Mouse (Mus musculus) kidney, postnatal 0 days (tissue): ENCODE data around the gene Psmc3ip. TPM values are rescaled to one million over a fixed set of nuclear protein-coding genes. Genes with fewer than 3 reads are reported as not detected.

Source experiments
- ATAC-seq: fragments of 200-750 bp; cut with Nextera tagmentation; replicated peaks from 2 replicates; pipeline ENCODE4 v1.8.0; 2017; ENCODE audit warnings: low read depth, moderate number of reproducible peaks, moderate TSS enrichment, moderate library complexity; ENCODE audit not compliant: low FRiP score
- DNase-seq: peaks from one replicate; pipeline ENCODE4 v3.0.0-alpha.2; 2016; ENCODE audit warnings: low spot score
- H3K27ac ChIP-seq: fragments of 300-500 bp; sonication (generic); 2 replicates; pipeline ENCODE4 v1.5.1; 2014; ENCODE audit warnings: mild to moderate bottlenecking
- H3K27me3 ChIP-seq: fragments of 300-500 bp; sonication (generic); 2 replicates; pipeline ENCODE4 v1.6.1; 2014; ENCODE audit warnings: low read length, mixed read lengths; ENCODE audit not compliant: insufficient read depth
- H3K36me3 ChIP-seq: fragments of 300-500 bp; sonication (generic); 2 replicates; pipeline ENCODE4 v1.6.1; 2014; ENCODE audit warnings: low read length, mixed read lengths; ENCODE audit not compliant: insufficient read depth
- H3K4me1 ChIP-seq: fragments of 300-500 bp; sonication (generic); replicated peaks from 2 replicates; pipeline ENCODE4 v1.6.1; 2014; ENCODE audit warnings: antibody characterized with exemption, low read length, mixed read lengths; ENCODE audit not compliant: insufficient read depth
- H3K4me2 ChIP-seq: fragments of 300-500 bp; sonication (generic); 2 replicates; pipeline ENCODE4 v1.6.1; 2014; ENCODE audit warnings: mild to moderate bottlenecking, low read length, moderate library complexity, mixed read lengths
- H3K4me3 ChIP-seq: fragments of 300-500 bp; sonication (generic); replicated peaks from 2 replicates; pipeline ENCODE4 v1.5.1; 2014; ENCODE audit warnings: low read depth, low read length
- H3K9ac ChIP-seq: fragments of 300-500 bp; sonication (generic); 2 replicates; pipeline ENCODE4 v1.6.1; 2014; ENCODE audit warnings: low read depth, low read length
- H3K9me3 ChIP-seq: fragments of 300-500 bp; sonication (generic); replicated peaks from 2 replicates; pipeline ENCODE4 v1.6.1; 2016; ENCODE audit warnings: low read length, inconsistent platforms, mixed read lengths
- CTCF ChIP-seq: IDR thresholded peaks from 2 replicates; pipeline ENCODE4 v1.5.1; 2016; ENCODE audit warnings: antibody characterized with exemption, low read depth, mild to moderate bottlenecking, moderate library complexity
- WGBS: fragments of 180-500 bp; shearing (Covaris S2); extraction: QIAGEN DNeasy Blood & Tissue Kit; methylation state at CpG from one replicate; pipeline ENCODE4 v1.1.7; 2014; 5-methylcytosine and 5-hydroxymethylcytosine counted together
- polyA plus RNA-seq: library from polyadenylated mRNA; unstranded; fragments of >200 nt; fragmentation: Nextera tagmentation; extraction: Ambion mirVana; gene quantifications from 2 replicates; pipeline ENCODE4 v1.2.1, GENCODE M21; 2015

Gene Psmc3ip
- polyA plus RNA-seq, 1 experiment from 2014 or later, result 23.2 TPM

GRCm38 (mm10) chr11:101082208-101083082, 12.8 kb downstream of the Psmc3ip start, which contains the start of gene Coasy:
Gene Coasy, plus strand, starts transcription at chr11:101082565.
- H3K9ac ChIP-seq, result peak within 1 kb of the TSS; percentile 83
- peak within 1 kb of the TSS; percentile 86 for H3K4me2 ChIP-seq
- H3K27me3 ChIP-seq, result peaks cover 27% of the 10 kb centered on the region
- ATAC-seq (peak; percentile 80), DNase-seq (peak; percentile 98)
- peak within 1 kb of the TSS; percentile 93 for H3K27ac ChIP-seq
- H3K9me3 ChIP-seq, result no peaks in the 10 kb centered on the region
- under 1% methylated on average over 51 of the region's 51 CpGs for WGBS
- H3K4me1 ChIP-seq, result peaks cover 26% of the 10 kb centered on the region
- TF ChIP-seq CTCF, result peak; percentile 55
- H3K36me3 ChIP-seq, result peaks cover 10% of the 10 kb centered on the region; the same call in 1 of the 2 replicates
- peak within 1 kb of the TSS; percentile 72 for H3K4me3 ChIP-seq

GRCm38 (mm10) chr11:101081659-101082058, 13.6 kb downstream of the Psmc3ip start:
- ATAC-seq, result no peak
- Histone ChIP-seq H3K9ac (no peak overlapping the region; the same call in 1 of the 2 replicates), H3K4me3 (peak overlapping the region; percentile 72), H3K4me1 (peaks cover 25% of the 10 kb centered on the region), H3K27me3 (peaks cover 27% of the 10 kb centered on the region), H3K27ac (peak overlapping the region; percentile 93), H3K4me2 (peak overlapping the region; percentile 86), H3K36me3 (peaks cover 10% of the 10 kb centered on the region; the same call in 1 of the 2 replicates), H3K9me3 (no peaks in the 10 kb centered on the region)
- no peak for DNase-seq
- no peak for TF ChIP-seq CTCF
- WGBS, result 3% methylated on average over 10 of the region's 10 CpGs

- no peak overlapping the region for H3K4me3 ChIP-seq
- no peak overlapping the region for H3K27ac ChIP-seq
- H3K4me2 ChIP-seq, result no peak overlapping the region
- H3K27me3 ChIP-seq, result peaks cover 27% of the 10 kb centered on the region
- ATAC-seq (no peak), DNase-seq (no peak)
- H3K4me1 ChIP-seq, result peaks cover 19% of the 10 kb centered on the region
- no peak overlapping the region for H3K9ac ChIP-seq
- TF ChIP-seq CTCF, result no peak
- H3K9me3 ChIP-seq, result no peaks in the 10 kb centered on the region
- H3K36me3 ChIP-seq, result peaks cover 10% of the 10 kb centered on the region; the same call in 1 of the 2 replicates
- 61% methylated on average over 5 of the region's 5 CpGs for WGBS
Measured at GRCm38 (mm10) chr11:101080421-101080820, 14.8 kb downstream of the Psmc3ip start.

- peak overlapping the region; percentile 2; the same call in 1 of the 2 replicates for H3K4me3 ChIP-seq
- peaks cover 5% of the 10 kb centered on the region; the same call in 1 of the 2 replicates for H3K36me3 ChIP-seq
- H3K27ac ChIP-seq, result no peak overlapping the region
- WGBS, result 6% methylated on average over 27 of the region's 27 CpGs
- DNase-seq (peak; percentile 13), ATAC-seq (no peak)
- peak overlapping the region; percentile 23; the same call in 1 of the 2 replicates for H3K9ac ChIP-seq
- H3K4me1 ChIP-seq, result peaks cover 19% of the 10 kb centered on the region
- peak overlapping the region; percentile 40 for H3K4me2 ChIP-seq
- TF ChIP-seq CTCF, result no peak
- peaks cover 27% of the 10 kb centered on the region for H3K27me3 ChIP-seq
- H3K9me3 ChIP-seq, result no peaks in the 10 kb centered on the region
Measured at GRCm38 (mm10) chr11:101079746-101080145, 15.5 kb downstream of the Psmc3ip start.

GRCm38 (mm10) chr11:101078121-101078520, 17.1 kb downstream of the Psmc3ip start, which contains the start of gene Hsd17b1:
Gene Hsd17b1, plus strand, starts transcription at chr11:101078411.
- Histone ChIP-seq H3K27me3 (peaks cover 27% of the 10 kb centered on the region), H3K4me1 (peaks cover 12% of the 10 kb centered on the region; the same call in 1 of the 2 replicates), H3K9ac (no peak within 1 kb of the TSS), H3K27ac (no peak within 1 kb of the TSS), H3K4me2 (peak within 1 kb of the TSS; percentile 40; the same call in 1 of the 2 replicates), H3K9me3 (no peaks in the 10 kb centered on the region), H3K36me3 (no peaks in the 10 kb centered on the region), H3K4me3 (no peak within 1 kb of the TSS)
- WGBS, result 71% methylated on average over 9 of the region's 9 CpGs
- ATAC-seq (no peak), DNase-seq (no peak)
- TF ChIP-seq CTCF, result no peak

GRCm38 (mm10) chr11:101071810-101072428, 23.3 kb downstream of the Psmc3ip start:
- no peak for TF ChIP-seq CTCF
- Histone ChIP-seq H3K4me1 (peaks cover 5% of the 10 kb centered on the region), H3K4me3 (no peak overlapping the region), H3K9me3 (no peaks in the 10 kb centered on the region), H3K9ac (no peak overlapping the region), H3K27me3 (no peaks in the 10 kb centered on the region), H3K27ac (no peak overlapping the region), H3K36me3 (no peaks in the 10 kb centered on the region), H3K4me2 (no peak overlapping the region)
- WGBS, result 67% methylated on average over 14 of the region's 14 CpGs
- DNase-seq (no peak), ATAC-seq (no peak)
